26 mouse cellular contexts compared by ENCODE assay signal in genomic region chr9:14116097-14116840, GRCm38 (mm10).
"Had no signal": no experiment of that assay in that cellular context is flagged by ENCODE, and none has a peak within 500 bp of the region (broad histone marks: within the 10 kb centered on the region; RNA-seq: fewer than 3 reads in every experiment).

No protein-coding gene starts in this region.

- DNase-seq: cerebellum, adult 8-10 months; cerebellum, adult 9-10 months; cerebellum, adult 9-11 months; cerebellum, postnatal 25 days; cerebellum, postnatal 36 days; embryo, embryonic 11 days; forebrain, postnatal 0 days; gastrocnemius, adult 2 months; gastrocnemius, postnatal 10 days; gastrocnemius, postnatal 14 days; gastrocnemius, postnatal 25 days; gastrocnemius, postnatal 36 days; heart, adult 11 months; heart, adult 18-20 months; heart, adult 2 months had no signal

- H3K9me3 ChIP-seq: embryonic facial prominence, embryonic 10.5 days; embryonic facial prominence, embryonic 12.5 days; embryonic facial prominence, embryonic 13.5 days; embryonic facial prominence, embryonic 15.5 days; forebrain, embryonic 10.5 days; forebrain, embryonic 12.5 days; forebrain, embryonic 13.5 days; forebrain, embryonic 15.5 days had no signal

- H3K9ac ChIP-seq: embryonic facial prominence, embryonic 12.5 days; embryonic facial prominence, embryonic 13.5 days; embryonic facial prominence, embryonic 15.5 days; forebrain, embryonic 12.5 days; forebrain, embryonic 13.5 days; forebrain, embryonic 15.5 days; forebrain, postnatal 0 days had no signal

- H3K4me3 ChIP-seq: embryonic facial prominence, embryonic 10.5 days; embryonic facial prominence, embryonic 12.5 days; embryonic facial prominence, embryonic 13.5 days; embryonic facial prominence, embryonic 15.5 days; erythroblast, embryonic 14.5 days; forebrain, embryonic 10.5 days; forebrain, embryonic 12.5 days; forebrain, embryonic 13.5 days; forebrain, embryonic 15.5 days; gastrocnemius, adult 2 months; heart, adult 2 months had no signal

- H3K4me1 ChIP-seq: embryonic facial prominence, embryonic 13.5 days; embryonic facial prominence, embryonic 15.5 days; forebrain, embryonic 12.5 days; forebrain, embryonic 13.5 days; forebrain, embryonic 15.5 days had no signal

- H3K4me2 ChIP-seq: embryonic facial prominence, embryonic 12.5 days; embryonic facial prominence, embryonic 13.5 days; embryonic facial prominence, embryonic 15.5 days; forebrain, embryonic 12.5 days; forebrain, embryonic 13.5 days; forebrain, embryonic 15.5 days had no signal

- ATAC-seq: forebrain, embryonic 13.5 days; forebrain, embryonic 14.5 days; forebrain, embryonic 15.5 days; forebrain, embryonic 16.5 days; forebrain, postnatal 0 days had no signal

- H3K36me3 ChIP-seq: embryonic facial prominence, embryonic 10.5 days; embryonic facial prominence, embryonic 12.5 days; embryonic facial prominence, embryonic 13.5 days; embryonic facial prominence, embryonic 15.5 days; forebrain, embryonic 10.5 days; forebrain, embryonic 12.5 days; forebrain, embryonic 15.5 days had no signal

- H3K27me3 ChIP-seq: embryonic facial prominence, embryonic 12.5 days; embryonic facial prominence, embryonic 13.5 days; embryonic facial prominence, embryonic 15.5 days; forebrain, embryonic 12.5 days; forebrain, embryonic 13.5 days; forebrain, embryonic 15.5 days had no signal

- H3K27ac ChIP-seq: embryonic facial prominence, embryonic 10.5 days; embryonic facial prominence, embryonic 12.5 days; embryonic facial prominence, embryonic 13.5 days; embryonic facial prominence, embryonic 15.5 days; forebrain, embryonic 10.5 days; forebrain, embryonic 12.5 days; forebrain, embryonic 13.5 days; forebrain, embryonic 15.5 days; gastrocnemius, adult 2 months; heart, adult 2 months had no signal
